Comparison of ENCODE assay signal across 16 mouse cellular contexts in the genomic region with DNA sequence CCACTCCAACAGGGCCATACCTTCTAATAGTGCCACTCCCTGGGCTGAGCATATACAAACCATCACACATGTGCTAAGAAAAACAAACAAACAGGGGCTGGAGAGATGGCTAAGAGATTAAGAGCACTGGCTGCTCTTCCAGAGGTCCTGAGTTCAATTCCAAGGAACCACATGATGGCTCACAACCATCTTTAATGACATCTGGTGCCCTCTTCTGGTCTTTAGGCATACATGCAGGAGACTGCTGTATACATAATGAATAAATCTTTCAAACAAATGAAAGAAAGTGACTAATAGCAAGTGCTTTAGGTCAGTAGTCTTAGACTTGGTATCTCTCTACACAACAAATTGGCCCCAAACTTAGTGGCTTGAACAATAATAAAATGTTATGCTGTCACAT. TPM values are rescaled to one million over a fixed set of nuclear protein-coding genes. Genes with fewer than 3 reads are reported as not detected.
A peak's percentile ranks its signal among the peaks of the same experiment; 100 is the strongest.
DNase-seq lines count a peak whose midpoint lies in the region; ATAC-seq and TF ChIP-seq lines count a peak whose summit lies in the region.
"Had no signal": no experiment of that assay in that cellular context is flagged by ENCODE, and none has a peak within 500 bp of the region (broad histone marks: within the 10 kb centered on the region; RNA-seq: fewer than 3 reads in every experiment).

No protein-coding gene starts in this region.

- H3K27ac ChIP-seq in kidney, postnatal 0 days = no peak overlapping the region
- H3K27ac ChIP-seq in midbrain, postnatal 0 days (ENCODE audit: low read depth, low read length) = no peak overlapping the region
- no peak overlapping the region for H3K27ac ChIP-seq in midbrain, embryonic 14.5 days (replicated peaks; ENCODE audit: low read depth, low read length)
- no peak overlapping the region for H3K27ac ChIP-seq in stomach, postnatal 0 days (replicated peaks)
- H3K27ac ChIP-seq: liver, embryonic 13.5 days; macrophage; neural tube, embryonic 15.5 days had no signal

- H3K27me3 ChIP-seq in kidney, postnatal 0 days (ENCODE audit: insufficient read depth, low read length) = no peaks in the 10 kb centered on the region
- no peaks in the 10 kb centered on the region for H3K27me3 ChIP-seq in midbrain, postnatal 0 days (ENCODE audit: insufficient read depth, low read length)
- no peaks in the 10 kb centered on the region for H3K27me3 ChIP-seq in midbrain, embryonic 14.5 days (ENCODE audit: control insufficient read depth, insufficient read depth, low read length)
- no peaks in the 10 kb centered on the region for H3K27me3 ChIP-seq in stomach, postnatal 0 days (ENCODE audit: control insufficient read depth, insufficient read depth, low read length)
- H3K27me3 ChIP-seq: liver, embryonic 13.5 days; neural tube, embryonic 15.5 days had no signal

- no peak for ATAC-seq in kidney, postnatal 0 days (replicated peaks; ENCODE audit: low FRiP score, low read depth)
- no peak for ATAC-seq in midbrain, postnatal 0 days (ENCODE audit: low FRiP score)
- ATAC-seq in midbrain, embryonic 14.5 days (ENCODE audit: low FRiP score, low TSS enrichment) = no peak
- ATAC-seq in stomach, postnatal 0 days (ENCODE audit: low FRiP score, low TSS enrichment) = no peak
- ATAC-seq: forebrain, embryonic 14.5 days had no signal

- no peak for DNase-seq in kidney, postnatal 0 days (ENCODE audit: low spot score)
- DNase-seq in kidney, postnatal 14 days = no peak
- DNase-seq in midbrain, postnatal 0 days (ENCODE audit: low spot score) = no peak
- DNase-seq in midbrain, embryonic 14.5 days = no peak
- DNase-seq in R1 (ENCODE audit: low read depth, low spot score) = peak; percentile 42
- DNase-seq in stomach, postnatal 0 days (ENCODE audit: low spot score) = no peak
- no peak for DNase-seq in urinary bladder, postnatal 25 days (ENCODE audit: low spot score)
- no peak for DNase-seq in left cerebral cortex, adult 11 months (ENCODE audit: low spot score)
- DNase-seq: cerebellum, adult 11 months; heart, postnatal 36 days; kidney, postnatal 10 days; liver, embryonic 13.5 days; retina, postnatal 1 day had no signal

- H3K4me2 ChIP-seq in kidney, postnatal 0 days (ENCODE audit: low read length) = no peak overlapping the region
- no peak overlapping the region for H3K4me2 ChIP-seq in midbrain, postnatal 0 days (ENCODE audit: low read depth, low read length, poor library complexity, severe bottlenecking)
- no peak overlapping the region for H3K4me2 ChIP-seq in midbrain, embryonic 14.5 days (ENCODE audit: low read length)
- no peak overlapping the region for H3K4me2 ChIP-seq in stomach, postnatal 0 days (replicated peaks; ENCODE audit: low read depth)
- H3K4me2 ChIP-seq: liver, embryonic 13.5 days; neural tube, embryonic 15.5 days had no signal

- H3K4me3 ChIP-seq in kidney, postnatal 0 days (replicated peaks; ENCODE audit: low read depth, low read length) = no peak overlapping the region
- no peak overlapping the region for H3K4me3 ChIP-seq in midbrain, postnatal 0 days (ENCODE audit: low read depth, low read length)
- no peak overlapping the region for H3K4me3 ChIP-seq in midbrain, embryonic 14.5 days (replicated peaks; ENCODE audit: low read depth, low read length)
- no peak overlapping the region for H3K4me3 ChIP-seq in stomach, postnatal 0 days (ENCODE audit: low read depth, low read length)
- H3K4me3 ChIP-seq: liver, embryonic 13.5 days; neural tube, embryonic 15.5 days had no signal

- H3K9me3 ChIP-seq in kidney, postnatal 0 days (replicated peaks; ENCODE audit: low read length) = no peaks in the 10 kb centered on the region
- H3K9me3 ChIP-seq in midbrain, postnatal 0 days (ENCODE audit: low read length) = no peaks in the 10 kb centered on the region
- H3K9me3 ChIP-seq in midbrain, embryonic 14.5 days (ENCODE audit: control insufficient read depth, low read length) = no peaks in the 10 kb centered on the region
- no peaks in the 10 kb centered on the region for H3K9me3 ChIP-seq in stomach, postnatal 0 days (ENCODE audit: control insufficient read depth, low read length)
- H3K9me3 ChIP-seq: liver, embryonic 13.5 days; neural tube, embryonic 15.5 days had no signal

- TF ChIP-seq EP300 in stomach, postnatal 0 days (optimal IDR thresholded peaks at IDR 0.05) = no peak

- H3K4me1 ChIP-seq in kidney, postnatal 0 days (replicated peaks; ENCODE audit: insufficient read depth, low read length) = no peaks in the 10 kb centered on the region
- no peaks in the 10 kb centered on the region for H3K4me1 ChIP-seq in midbrain, postnatal 0 days (ENCODE audit: insufficient read depth, low read length)
- no peaks in the 10 kb centered on the region for H3K4me1 ChIP-seq in midbrain, embryonic 14.5 days (ENCODE audit: control insufficient read depth, insufficient read depth, low read length)
- no peaks in the 10 kb centered on the region for H3K4me1 ChIP-seq in stomach, postnatal 0 days (replicated peaks; ENCODE audit: control insufficient read depth, insufficient read depth)
- H3K4me1 ChIP-seq: liver, embryonic 13.5 days; neural tube, embryonic 15.5 days had no signal

- H3K9ac ChIP-seq in kidney, postnatal 0 days (ENCODE audit: low read depth, low read length) = no peak overlapping the region
- no peak overlapping the region for H3K9ac ChIP-seq in midbrain, postnatal 0 days (replicated peaks; ENCODE audit: low read length, poor library complexity, severe bottlenecking)
- no peak overlapping the region for H3K9ac ChIP-seq in midbrain, embryonic 14.5 days (replicated peaks; ENCODE audit: low read length)
- no peak overlapping the region for H3K9ac ChIP-seq in stomach, postnatal 0 days (ENCODE audit: low read length)
- H3K9ac ChIP-seq: liver, embryonic 13.5 days; neural tube, embryonic 15.5 days had no signal

- peak; percentile 45; the same call in 1 of the 2 replicates for TF ChIP-seq CTCF in kidney, postnatal 0 days (IDR thresholded peaks at IDR 0.05; ENCODE audit: low read depth)
- TF ChIP-seq CTCF in midbrain, postnatal 0 days (IDR thresholded peaks at IDR 0.05) = peak; percentile 24; the same call in 1 of the 2 replicates
- TF ChIP-seq CTCF in stomach, postnatal 0 days (IDR thresholded peaks at IDR 0.05; ENCODE audit: low read depth) = peak; percentile 53

- no peaks in the 10 kb centered on the region for H3K36me3 ChIP-seq in kidney, postnatal 0 days (ENCODE audit: insufficient read depth, low read length)
- no peaks in the 10 kb centered on the region for H3K36me3 ChIP-seq in midbrain, postnatal 0 days (ENCODE audit: insufficient read depth, low read length)
- no peaks in the 10 kb centered on the region for H3K36me3 ChIP-seq in midbrain, embryonic 14.5 days (ENCODE audit: control insufficient read depth, insufficient read depth, low read length)
- no peaks in the 10 kb centered on the region for H3K36me3 ChIP-seq in stomach, postnatal 0 days (ENCODE audit: control insufficient read depth, insufficient read depth, low read length)
- H3K36me3 ChIP-seq: liver, embryonic 13.5 days; neural tube, embryonic 15.5 days had no signal

RNA-seq across cellular contexts. Expression of gene Tmpo, which starts 26.2 kb away (rescaled TPM):
- polyA plus RNA-seq in kidney, postnatal 0 days (2015; fragmentation: Nextera tagmentation; extraction: Ambion mirVana) = 156 and 160 TPM in 2 replicates
- total RNA-seq in midbrain, postnatal 0 days (2014; rRNA removed) = 102 and 116 TPM in 2 replicates
- polyA plus RNA-seq in midbrain, postnatal 0 days (2015; fragmentation: Nextera tagmentation; extraction: Ambion mirVana) = 44.6 and 54.8 TPM in 2 replicates
- polyA plus RNA-seq in midbrain, embryonic 14.5 days (2014; fragmentation: Nextera tagmentation; extraction: Ambion mirVana) = 127 and 162 TPM in 2 replicates
- polyA plus RNA-seq in stomach, postnatal 0 days (2015; fragmentation: Nextera tagmentation; extraction: Ambion mirVana) = 57.1 and 59.6 TPM in 2 replicates
